Mouse (Mus musculus) kidney, adult 2 months (tissue): Measurements from ENCODE around the gene Gm9817.

Source experiments
- CTCF ChIP-seq: fragments of 200-500 bp; conservative IDR thresholded peaks from 2 replicates; pipeline ENCODE4 v1.5.1; 2011; ENCODE audit warnings: low read depth, mild to moderate bottlenecking, control low read depth, low read length, moderate library complexity, mixed read lengths; ENCODE audit not compliant: insufficient read depth, insufficient read length
- POLR2A ChIP-seq: fragments of 200-500 bp; IDR thresholded peaks from one replicate; pipeline ENCODE4 v1.6.1; 2011; ENCODE audit warnings: low read depth, low read length, control low read depth

- TF ChIP-seq CTCF (no peak), POLR2A (no peak)
Measured at GRCm38 (mm10) chr13:45059206-45059605, 19.3 kb upstream of the Gm9817 start.
